Mouse (Mus musculus): Measurements from ENCODE around the gene Cbx8.

Cbx8 gene

DNA sequence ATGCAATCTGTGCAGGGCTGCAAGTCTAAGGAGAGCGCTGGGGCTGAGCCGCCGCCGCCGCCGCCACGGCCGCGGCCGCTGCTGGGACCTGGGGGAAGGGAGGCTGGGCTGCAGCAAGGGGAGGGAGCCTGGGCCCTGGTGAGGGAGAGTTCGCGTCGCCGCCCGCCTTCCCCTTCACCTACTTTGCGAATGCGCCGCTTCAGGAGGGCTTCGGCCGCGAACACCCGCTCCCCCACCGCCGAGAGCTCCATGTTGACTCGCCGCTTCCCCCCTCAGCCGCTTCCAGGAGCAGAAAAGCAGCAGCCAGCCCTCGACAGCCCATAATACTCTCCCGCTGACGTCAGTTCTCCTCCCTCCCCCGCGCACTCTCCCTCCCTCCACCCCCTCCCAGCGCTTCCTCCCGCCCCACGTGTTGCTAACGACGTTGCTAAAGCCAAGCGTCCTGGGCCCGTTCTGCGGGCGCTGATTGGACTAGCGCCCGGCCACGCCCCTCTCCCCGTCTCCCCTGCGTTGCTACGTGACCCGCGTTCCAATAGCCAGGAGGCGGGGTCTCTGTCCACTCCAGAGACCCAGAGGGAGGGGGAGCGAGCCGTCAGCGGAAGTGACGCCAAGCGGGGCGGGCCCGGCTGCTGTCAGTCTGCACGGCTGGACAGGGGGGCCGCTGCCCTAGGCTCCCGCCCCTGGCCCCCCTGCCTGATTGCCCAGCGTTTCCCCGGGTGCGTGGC is at the start of gene Cbx8:
TSS of gene Cbx8 (minus strand) at position 370 of the 725 bp plus-strand sequence.
- DNase-seq (ENCODE audit: low spot score): peak; percentile 100

DNA sequence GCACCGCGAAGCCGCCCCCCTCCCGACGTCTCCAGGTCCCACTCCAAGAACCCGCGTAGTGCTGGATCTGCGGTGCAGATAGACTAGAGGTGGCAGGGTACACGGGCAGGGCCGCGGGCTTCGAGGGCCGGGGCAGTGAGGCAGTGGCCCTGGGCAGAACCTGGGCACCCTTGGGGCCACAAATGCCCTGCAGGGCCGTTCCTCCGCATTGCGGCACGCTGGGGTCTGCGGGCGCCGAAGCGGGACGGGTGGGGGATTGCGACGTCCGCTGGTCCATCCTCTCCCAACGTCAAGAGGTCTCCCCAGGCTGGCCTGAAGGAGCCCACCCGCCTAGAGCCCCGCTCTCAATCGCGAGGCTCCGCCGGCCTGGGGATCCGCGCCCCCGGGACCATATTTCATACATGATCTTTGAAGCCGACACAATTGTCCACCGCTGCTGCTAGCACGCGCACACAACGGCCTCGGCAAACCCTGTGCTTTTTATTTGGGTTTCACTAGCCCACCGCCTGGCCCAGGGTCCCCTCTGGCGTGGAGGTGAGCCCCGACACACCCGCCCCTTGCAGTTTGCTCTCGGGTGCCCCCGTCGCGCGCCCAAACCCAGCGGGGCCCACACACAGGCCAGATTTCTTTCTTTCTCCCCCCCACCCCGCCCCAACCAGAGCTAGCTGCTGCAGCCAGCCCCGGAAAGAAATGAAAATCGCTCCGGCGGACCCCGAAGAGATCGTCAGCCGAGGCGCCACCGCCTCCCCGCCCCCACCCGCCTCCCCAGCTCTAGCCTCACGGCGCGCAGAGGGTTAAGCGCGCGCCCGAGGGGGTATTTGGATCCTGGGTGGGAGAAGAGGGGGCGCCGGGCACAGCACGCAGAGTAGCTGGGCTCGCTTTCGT is 49.5 kb upstream of the Cbx8 start:
- peak; percentile 59 for DNase-seq (ENCODE audit: low spot score)

DNA sequence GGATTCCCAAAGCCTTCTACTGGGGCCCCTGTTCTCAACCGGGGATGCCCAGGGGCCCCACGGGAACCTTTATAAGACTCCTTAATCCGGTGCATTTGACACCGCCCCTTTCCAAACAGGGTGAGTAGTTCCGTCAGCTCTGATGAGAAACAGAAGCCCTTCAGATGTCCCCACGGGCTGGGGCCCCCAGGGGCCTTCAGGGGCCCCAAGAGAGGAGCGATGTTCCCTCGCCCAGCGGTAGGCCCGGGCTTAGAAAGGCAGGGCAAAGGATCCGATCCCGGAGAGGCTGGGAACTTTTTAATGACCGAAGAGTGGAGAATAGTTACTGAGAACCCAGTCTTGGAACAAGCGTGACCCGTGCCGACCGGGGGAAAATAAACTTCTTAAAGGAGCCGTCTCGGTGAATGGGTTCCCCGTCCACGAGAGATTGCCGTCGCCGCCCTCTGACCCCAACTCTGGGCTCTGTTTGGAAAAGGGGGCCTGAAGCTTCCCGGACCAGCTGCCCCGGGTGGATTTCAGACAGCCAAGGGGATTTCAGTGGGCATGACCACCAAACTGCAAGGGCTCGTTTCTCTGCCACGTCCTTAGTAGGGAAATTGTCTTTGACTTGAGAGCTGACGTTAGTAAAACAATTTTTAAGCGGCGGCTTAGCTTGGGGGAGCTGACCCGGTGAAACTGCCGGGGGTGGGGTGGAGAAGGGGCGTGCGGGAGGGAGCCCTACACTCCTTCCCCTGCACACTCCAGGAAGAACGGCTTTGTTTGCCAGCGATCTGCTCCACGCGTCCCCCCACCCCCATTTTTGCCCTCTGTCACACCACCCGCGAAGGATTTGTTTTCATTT is 48.7 kb upstream of the Cbx8 start:
- peak; percentile 52 for DNase-seq (ENCODE audit: low spot score)

DNA sequence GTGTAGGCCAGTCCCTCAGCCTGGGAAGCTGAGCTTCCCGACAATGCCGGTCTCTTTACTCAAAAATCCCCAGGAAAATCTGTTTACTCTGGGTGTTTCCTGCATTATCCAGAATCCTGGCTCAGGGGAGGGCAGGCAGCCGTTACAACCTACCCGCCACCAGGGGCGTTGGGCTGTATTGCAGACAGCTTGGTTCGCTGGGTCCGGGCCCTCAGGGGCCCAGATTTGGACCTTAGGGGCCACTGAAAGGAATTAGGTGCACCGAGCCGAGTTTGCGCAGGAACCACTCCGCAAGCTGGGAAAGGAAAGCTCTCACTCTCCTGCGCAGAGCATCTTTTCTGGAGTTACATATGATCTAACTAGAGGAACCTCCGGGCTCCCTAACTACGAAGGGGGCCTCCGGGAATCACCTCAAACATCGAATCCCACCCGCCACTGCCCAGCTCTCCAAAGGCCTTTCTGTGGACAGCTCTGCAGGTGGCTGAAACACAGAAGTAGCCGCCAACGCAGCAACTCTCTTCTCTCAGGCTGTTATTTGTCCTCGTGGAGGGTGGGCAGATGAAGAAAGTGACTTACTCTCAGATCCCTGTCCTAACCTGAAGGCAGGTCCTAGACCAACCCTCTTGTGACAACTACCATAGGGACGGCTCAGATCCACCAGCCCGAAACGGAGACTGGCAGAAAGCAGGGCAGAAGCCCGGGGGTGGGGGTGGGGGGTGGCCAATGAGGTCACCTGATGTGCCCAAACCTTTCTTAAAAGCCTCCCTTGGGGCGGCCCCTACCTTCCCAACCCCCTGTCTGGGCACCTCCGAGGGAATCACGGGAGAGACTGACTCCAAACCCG is 47.8 kb upstream of the Cbx8 start:
- DNase-seq (ENCODE audit: low spot score): peak; percentile 66

DNA sequence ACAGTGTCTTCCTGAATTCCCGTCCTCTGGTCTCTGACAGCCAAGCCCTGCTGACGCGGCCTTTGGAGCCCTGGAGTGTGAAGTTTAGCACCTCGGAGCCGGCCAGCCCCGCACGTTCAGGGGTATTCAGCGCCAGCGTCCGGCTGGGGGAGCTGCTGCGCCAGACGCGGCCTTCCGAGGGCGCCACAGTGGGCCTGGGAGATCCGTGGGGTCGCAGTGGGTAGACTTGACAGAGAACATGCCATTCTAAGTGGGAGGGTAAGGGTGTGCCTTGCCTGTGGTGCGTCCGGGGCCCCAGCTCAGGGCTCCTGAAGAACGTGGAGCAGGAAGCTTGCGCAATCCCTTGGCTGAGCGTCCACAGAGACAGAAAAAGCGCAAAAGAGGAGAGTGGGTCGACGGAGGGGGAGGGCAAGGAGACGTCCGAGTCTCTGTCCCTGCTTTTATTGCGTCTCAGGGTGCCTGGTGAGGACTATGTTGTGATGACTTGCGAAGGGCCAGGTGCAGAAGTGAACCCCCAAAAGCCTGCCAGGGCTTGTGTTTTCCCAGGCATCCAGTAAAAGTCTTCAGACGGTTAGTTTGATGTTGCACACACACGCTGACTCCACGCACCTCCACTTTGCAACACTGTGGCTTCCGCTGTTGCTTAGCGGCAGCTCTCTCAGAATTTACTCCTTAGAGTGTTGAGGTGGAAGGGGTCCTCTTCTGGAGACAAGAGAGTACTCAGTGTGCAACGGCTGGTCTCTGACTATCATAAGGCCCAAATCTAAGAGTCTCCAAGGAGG is 46.7 kb upstream of the Cbx8 start:
- DNase-seq (ENCODE audit: low spot score): peak; percentile 56

DNA sequence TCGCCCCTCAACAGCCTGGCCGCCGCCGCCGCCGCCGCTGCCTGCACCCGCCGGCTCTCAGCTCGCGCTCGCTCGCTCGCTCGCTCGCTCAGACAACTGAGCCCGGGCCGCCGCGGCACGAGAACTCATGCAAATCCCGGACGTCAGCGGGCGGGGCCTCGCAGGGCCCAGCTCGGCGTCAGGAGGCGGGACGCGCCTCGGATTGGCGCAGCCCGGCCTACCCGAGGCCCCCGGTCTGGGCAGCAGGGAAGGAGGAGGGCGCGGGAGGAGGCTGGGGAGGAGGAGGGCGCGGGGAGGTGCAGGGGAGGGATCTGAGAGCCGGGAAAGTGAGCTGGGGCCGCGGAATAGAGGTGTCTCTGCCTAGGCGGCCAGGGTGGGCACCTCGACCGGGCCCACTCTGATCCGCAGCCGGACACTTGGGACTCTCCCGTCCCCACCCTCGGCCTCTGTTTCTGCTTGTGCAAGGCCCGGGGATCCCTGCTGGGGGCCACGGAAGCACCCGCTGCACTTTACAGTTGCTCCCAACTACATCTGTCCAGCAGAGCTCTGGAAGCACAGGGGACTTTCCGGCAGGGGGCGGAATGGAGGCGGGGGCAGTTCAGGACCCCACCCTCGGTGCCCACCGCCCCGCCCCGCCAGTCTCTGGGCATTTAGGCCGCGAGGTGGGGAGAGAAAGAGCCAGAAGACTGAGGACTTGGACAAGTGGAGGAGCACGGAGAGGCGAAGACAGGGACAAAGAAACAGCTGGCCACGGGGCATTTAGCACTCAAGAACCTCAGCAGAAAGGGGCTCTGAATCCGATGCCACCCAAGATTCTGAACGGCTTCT is 45.6 kb upstream of the Cbx8 start, which contains the start of gene Cbx4:
TSS of gene Cbx4 (minus strand) at position 78 of the 828 bp plus-strand sequence.
- DNase-seq (ENCODE audit: low spot score): peak; percentile 97

DNA sequence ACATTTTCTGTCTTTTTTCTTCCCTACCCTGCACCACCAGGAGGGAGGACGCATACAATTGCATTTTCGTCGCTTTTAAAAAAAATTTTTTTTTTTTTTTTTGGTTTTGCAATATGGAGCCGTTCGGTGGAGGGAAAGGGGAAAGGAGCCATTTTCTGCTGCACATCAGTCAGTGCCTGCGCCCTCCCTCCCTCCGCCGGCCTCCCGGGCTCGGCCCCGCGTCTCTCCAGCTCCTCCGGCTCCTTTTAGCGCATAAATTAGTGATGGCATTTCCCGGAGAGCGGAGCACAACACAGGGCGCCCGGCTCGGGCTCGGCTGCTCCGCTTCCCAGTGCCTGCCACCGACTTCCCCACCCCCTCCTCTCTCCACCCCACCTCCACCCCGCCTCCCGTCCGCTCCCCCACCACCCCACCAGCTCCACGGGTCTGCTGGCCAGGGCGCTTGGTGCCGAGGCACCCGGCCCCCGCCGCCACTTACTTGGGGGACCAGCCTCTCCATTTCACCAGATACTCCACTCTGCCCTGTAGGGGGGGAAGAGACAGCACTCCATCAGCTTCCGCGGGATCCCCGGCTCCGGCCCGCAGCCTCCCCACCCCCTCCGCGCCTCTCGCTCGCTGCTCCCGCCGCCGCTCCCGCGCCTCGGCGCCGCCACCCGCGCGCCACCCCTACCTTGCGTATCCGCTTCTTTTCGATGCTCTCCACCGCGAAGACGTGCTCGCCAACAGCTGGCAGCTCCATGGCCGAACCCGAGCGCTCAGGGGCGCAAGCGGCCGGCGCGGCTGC is 44.7 kb upstream of the Cbx8 start:
- peak; percentile 80 for DNase-seq (ENCODE audit: low spot score)

DNA sequence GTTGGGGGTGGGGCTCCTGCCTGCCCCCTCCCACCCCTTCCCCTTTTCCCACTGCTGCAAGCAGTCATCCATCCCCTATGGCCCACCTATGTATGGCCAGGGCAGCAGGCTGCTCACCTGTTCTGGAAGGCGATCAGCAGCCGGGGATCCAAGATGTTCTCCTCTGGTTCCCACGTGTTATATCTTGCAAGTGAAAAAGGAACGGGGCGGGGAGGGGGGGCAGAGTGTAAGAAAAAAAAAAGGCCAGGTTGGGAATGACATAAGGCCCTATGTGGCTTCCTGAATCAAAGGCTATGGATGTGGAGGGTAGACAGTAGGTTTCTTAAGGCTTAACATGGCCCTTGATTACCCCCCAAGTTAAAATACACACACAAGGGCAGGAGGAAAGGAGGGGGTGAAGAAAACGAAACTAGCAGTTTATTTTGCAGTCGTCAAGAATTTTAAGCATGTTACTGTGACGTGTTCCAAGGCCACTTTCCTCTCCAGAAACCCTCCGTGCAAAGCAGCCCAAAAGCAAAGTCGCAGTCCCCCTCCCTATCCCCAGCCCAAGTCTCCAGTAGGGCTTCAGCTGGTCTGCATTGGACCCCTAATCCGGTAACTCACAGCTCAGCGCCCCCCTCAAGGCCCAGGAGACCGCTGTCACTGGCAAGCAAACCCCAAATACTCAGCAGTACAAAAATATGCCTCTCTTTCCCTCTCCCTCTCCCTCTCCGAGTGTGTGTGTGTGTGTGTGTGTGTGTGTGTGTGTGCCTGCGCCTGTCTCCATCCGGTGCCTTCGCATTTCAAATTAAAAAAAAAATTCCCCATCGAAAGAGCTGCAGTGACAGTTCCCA is 43.9 kb upstream of the Cbx8 start:
- peak; percentile 56 for DNase-seq (ENCODE audit: low spot score)

DNA sequence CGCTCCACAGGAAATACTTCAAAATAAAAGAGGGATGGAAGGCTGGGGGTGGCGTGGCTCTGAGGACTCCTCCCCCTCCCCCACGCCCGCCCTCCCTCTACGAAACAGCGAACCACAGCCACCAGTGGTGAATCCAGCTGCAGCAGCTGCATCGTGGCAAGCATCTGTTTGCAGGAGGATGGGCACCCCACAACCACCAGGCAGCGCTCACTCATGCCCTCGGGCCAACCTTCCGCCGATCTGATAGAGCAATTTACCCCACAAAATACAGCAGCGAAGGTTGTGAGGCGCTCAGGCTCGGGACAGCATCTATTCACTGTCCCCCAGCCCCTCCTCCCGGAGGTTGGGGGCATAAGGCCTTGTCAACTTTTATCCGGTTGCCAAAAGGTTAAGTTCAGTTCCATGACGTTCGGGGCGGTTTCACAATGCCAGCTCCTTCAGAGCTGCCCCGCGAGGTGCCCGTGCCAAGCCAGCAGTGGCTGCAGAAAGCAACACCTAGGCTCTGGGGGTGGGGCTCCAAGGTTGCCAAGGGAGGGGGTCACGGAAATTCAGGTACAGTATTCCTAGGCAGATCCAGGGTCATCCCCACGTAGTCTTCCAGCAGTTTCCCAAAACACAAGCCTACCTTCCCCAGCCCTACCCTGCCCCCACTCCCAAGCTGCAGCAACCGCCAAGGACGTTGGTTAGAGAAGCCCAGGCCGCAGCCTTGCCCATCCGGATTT is 43.1 kb upstream of the Cbx8 start:
- DNase-seq (ENCODE audit: low spot score): peak; percentile 27

DNA sequence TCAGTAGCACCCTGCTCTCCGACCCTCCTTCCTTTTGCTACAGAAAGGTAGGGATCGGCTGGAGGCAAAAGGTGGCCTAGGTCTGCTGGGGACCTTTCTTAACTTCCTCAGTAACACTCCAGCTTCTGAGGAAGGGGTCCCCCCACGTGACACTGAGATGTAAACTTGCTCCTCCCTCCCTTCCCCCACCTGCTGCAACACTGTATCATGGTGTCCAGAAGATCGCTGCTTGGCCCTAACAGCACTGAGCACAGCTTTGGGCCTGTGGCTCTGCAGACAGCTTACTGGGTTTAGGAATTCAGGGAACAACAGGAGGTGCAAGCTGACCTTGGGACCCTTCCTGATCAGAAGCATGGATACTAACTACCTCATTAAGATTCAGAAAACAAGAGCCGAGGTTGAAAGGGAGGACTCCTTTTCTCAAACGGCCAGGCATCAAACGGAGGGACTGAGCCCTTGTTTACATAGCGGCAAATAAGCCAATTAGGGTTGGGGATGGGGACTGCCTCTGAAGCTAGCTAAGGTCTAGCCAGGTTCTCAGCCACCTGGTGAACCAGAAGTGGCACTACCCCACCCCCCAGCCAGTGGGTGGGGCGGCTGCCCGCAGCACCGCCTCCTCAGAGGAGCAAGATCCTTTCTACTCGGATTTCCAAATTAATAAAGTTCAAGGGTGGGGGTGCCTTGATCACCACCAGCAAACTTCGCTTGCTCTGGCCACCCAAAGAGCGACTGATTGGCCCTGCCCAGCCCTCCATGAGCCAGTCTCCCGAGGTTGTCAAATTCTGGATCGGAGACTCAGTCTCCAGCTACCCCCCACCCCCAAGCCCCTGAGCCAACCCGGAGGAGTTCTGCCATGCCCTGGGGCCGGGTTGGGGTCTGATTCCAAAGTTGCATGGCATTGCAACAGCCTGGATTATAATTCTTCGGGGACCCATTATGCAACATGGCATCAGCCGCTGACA is 42.1 kb upstream of the Cbx8 start:
- DNase-seq (ENCODE audit: low spot score): peak; percentile 40

DNA sequence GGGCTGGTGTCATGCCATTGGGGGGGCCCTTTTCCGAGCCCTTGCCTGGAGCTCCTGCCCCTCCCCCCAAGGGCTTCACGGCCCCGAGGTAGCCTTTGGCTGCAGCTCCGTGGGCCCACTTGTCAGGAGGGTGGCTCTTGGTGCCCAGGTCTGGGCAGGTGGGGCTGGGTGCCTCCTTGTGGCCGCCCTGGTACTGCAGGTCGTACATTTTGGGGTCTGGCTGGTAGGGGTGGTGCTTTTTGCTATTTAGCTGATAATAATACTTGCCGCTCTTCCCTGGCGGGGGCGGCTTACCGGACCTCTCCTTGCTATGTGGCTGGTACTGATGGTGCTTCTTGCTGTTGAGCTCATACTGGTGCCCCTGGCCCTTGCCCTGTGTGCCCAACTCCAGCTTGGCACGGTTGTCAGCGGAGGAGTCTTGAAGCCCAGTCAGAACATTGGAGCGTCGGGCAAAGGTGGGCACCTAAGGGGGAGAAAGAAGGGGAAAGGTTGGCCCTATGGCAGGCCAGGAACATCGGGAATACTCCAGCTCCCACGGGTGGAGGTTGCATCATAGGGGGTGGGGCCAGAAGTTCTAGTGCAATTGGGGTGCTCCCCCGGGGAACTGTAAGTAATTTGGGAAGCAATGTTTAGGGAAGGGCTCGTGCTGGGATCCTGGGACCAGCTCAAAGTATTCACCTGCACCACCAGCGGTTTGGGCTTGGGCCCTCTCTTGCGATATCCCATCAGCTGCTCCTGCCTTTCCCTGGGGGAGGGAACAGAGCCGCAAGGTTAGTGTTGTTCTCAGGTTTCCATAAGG is 41.3 kb upstream of the Cbx8 start:
- DNase-seq (ENCODE audit: low spot score): peak; percentile 51

DNA sequence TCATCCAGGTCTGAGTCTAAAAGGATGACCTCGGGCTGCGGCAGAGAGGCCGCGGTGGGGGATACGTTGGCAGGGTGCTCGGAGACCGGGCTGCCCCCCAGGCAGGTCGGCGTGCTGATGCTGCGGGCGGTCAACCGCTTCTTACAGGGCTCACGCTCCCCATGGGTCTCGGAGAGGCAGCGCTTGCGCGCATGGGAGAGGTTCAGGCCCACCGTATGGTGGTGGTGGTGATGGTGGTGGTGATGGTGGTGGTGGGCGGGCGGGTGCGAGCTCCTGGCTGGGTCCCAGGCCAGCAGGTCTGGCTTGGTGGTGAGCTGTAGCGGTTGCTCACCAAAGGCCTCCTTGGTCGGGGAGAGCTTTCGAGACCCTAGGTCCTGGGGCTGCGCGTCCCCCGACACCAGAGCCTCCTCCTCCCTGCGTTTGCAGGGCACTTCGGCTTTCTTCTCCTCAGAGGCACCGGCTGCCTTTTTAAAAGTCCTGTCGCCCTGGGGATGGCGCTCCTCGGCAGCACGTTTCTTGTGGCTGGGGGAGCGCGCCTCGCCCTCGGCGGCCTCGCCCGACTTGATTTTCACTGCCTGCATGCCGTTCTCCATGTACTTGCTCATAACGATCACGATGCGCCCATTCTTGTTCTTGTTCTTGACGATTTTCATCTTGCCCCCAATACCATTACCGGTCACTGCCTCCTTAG is 40.5 kb upstream of the Cbx8 start:
- DNase-seq (ENCODE audit: low spot score): peak; percentile 33

DNA sequence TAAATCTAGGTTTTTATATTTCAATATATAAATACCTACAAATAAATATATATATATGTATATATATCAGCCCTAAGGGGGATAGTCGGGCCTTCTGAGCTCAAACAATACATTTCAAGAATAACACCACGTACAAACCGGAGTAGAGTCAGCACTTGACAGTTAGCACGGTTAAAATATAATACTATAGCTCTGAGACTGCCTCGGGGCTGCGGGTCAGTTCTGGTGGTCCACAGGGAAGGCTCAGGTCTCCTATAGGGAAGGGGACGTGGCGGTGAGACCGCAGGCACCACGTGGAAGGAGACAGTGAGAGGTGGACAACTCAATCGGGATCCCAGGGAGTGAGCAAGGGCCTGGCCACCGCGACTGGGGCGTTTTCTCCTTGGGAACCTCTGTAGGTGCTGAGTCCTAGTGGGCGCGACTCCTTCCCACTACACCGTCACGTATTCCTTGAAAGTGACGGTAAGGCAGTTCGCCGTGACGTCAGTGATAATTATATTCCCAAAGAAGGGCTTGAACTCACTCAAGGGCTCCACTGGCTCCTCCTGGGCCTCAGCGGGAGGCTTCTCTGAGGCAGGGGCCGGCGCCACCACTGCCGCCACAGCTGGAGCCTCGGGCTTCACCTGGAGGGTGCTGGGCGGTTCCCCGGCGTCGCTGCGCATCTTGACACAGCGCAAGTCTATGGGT is 39.8 kb upstream of the Cbx8 start:
- DNase-seq (ENCODE audit: low spot score): peak; percentile 24

DNA sequence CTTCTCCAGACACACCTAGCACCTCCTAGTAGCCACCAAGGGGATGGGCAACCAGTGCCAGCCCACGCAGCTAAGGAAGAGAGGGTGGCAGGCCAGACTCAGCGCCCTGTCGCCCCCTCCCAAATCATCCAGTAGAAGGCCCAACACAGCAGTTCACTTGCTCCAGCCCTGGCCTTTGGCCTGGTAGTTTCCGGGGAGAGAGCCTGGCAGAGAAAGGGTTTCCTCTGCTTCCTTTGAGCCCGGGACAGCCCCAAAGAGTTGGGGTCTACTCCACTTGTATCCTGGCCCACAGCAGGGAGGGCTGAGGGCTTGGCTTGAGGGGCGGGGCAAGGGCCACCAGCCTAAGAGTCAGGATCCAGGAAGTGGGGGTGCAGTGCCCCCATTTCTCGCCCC is 38.7 kb upstream of the Cbx8 start:
- DNase-seq (ENCODE audit: low spot score): no peak
